Mouse (Mus musculus) myocyte (in vitro differentiated cells): Measurements from ENCODE around the gene Celf3. TPM values are rescaled to one million over a fixed set of nuclear protein-coding genes. Genes with fewer than 3 reads are reported as not detected.

ENCODE experiments used
- H3K27me3 ChIP-seq: one replicate; pipeline ENCODE4 v1.6.1; 2011; ENCODE audit not compliant: control insufficient read depth, insufficient read depth, insufficient read length
- H3K36me3 ChIP-seq: one replicate; pipeline ENCODE4 v1.6.1; 2011; ENCODE audit not compliant: control insufficient read depth, insufficient read depth
- H3K4me2 ChIP-seq: one replicate; pipeline ENCODE4 v1.6.1; 2011; ENCODE audit warnings: low read depth, control low read depth
- H3K4me3 ChIP-seq: one replicate; pipeline ENCODE4 v1.5.1; 2011; ENCODE audit warnings: mild to moderate bottlenecking, control low read depth, moderate library complexity
- H3K79me2 ChIP-seq: one replicate; pipeline ENCODE4 v1.6.1; 2011; ENCODE audit not compliant: control insufficient read depth, insufficient read depth
- H3ac ChIP-seq: one replicate; pipeline ENCODE4 v1.6.1; 2011; ENCODE audit not compliant: control insufficient read depth, insufficient read length
- CEBPB ChIP-seq: IDR thresholded peaks from 2 replicates; pipeline ENCODE4 v1.6.1; 2011; ENCODE audit warnings: mild to moderate bottlenecking, moderate library complexity; ENCODE audit not compliant: poor library complexity, insufficient read depth, severe bottlenecking
- E2F4 ChIP-seq: IDR thresholded peaks from one replicate; pipeline ENCODE4 v1.6.1; 2011; ENCODE audit warnings: mild to moderate bottlenecking, control low read depth, moderate library complexity; ENCODE audit not compliant: insufficient read depth
- MAX ChIP-seq: IDR thresholded peaks from one replicate; pipeline ENCODE4 v1.6.1; 2011; ENCODE audit warnings: low read depth, mild to moderate bottlenecking, control low read depth
- MYOD1 ChIP-seq, 3 experiments: IDR thresholded peaks; one replicate each; pipeline ENCODE4 v1.6.1; 2011; ENCODE audit warnings: control low read depth in 2 of 3, low read depth in 2 of 3, mild to moderate bottlenecking in 2 of 3, moderate library complexity in 1 of 3; ENCODE audit not compliant: insufficient read length in 2 of 3, control insufficient read depth in 1 of 3
- MYOG ChIP-seq, 3 experiments: IDR thresholded peaks; one replicate each; pipeline ENCODE4 v1.6.1; 2011; ENCODE audit warnings: control low read depth in 2 of 3, low read depth in 2 of 3, mild to moderate bottlenecking in 2 of 3; ENCODE audit not compliant: insufficient read length in 2 of 3, control insufficient read depth in 1 of 3, insufficient read depth in 1 of 3
- POLR2A ChIP-seq: IDR thresholded peaks from one replicate; pipeline ENCODE4 v1.6.1; 2011; ENCODE audit warnings: low read depth, mild to moderate bottlenecking, control low read depth, moderate library complexity; ENCODE audit not compliant: insufficient read length
- POLR2AphosphoS2 ChIP-seq: IDR thresholded peaks from one replicate; pipeline ENCODE4 v1.6.1; 2011; ENCODE audit warnings: low read depth, control low read depth; ENCODE audit not compliant: insufficient read length
- REST ChIP-seq: IDR thresholded peaks from one replicate; pipeline ENCODE4 v1.6.1; 2011; ENCODE audit warnings: mild to moderate bottlenecking, control low read depth, moderate library complexity; ENCODE audit not compliant: insufficient read depth, insufficient read length
- SRF ChIP-seq: IDR thresholded peaks from one replicate; pipeline ENCODE4 v1.6.1; 2011; ENCODE audit warnings: low read depth; ENCODE audit not compliant: control insufficient read depth, insufficient read length
- TCF12 ChIP-seq: IDR thresholded peaks from one replicate; pipeline ENCODE4 v1.6.1; 2011; ENCODE audit warnings: mild to moderate bottlenecking, control low read depth; ENCODE audit not compliant: poor library complexity, insufficient read depth, severe bottlenecking
- TCF3 ChIP-seq: IDR thresholded peaks from one replicate; pipeline ENCODE4 v1.6.1; 2011; ENCODE audit warnings: low read depth, control low read depth; ENCODE audit not compliant: insufficient read length
- USF1 ChIP-seq: IDR thresholded peaks from one replicate; pipeline ENCODE4 v1.6.1; 2011; ENCODE audit warnings: low read depth, mild to moderate bottlenecking, control low read depth, moderate library complexity
- polyA plus RNA-seq: library from polyadenylated mRNA; unstranded; fragments of >200 nt; fragmentation: generic; extraction: Trizol; gene quantifications from one replicate; pipeline ENCODE4 v1.2.1, GENCODE M21; 2012; ENCODE audit warnings: missing spikeins

The Celf3 gene
- polyA plus RNA-seq, 1 experiment, result 0.11 TPM

DNA sequence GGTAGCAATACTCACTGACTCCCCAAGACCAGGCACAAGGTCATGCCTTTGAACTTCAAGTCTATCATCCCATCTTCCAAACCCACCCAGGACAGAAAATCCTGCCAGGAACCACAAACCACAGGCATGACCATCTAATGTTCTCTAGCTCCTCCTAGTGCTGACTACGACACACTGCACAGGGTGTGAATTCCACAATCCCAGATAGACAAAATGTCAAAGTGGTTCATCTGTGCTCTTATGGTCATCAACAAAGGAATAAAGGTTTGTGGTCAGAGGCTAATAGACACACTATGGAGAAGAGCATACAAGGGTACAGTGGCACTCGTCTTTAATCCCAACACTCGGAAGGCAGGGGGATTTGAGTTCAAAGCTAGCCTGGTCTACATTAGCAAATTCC is 24.1 kb downstream of the Celf3 start:
- no peaks in the 10 kb centered on the region for H3K79me2 ChIP-seq
- H3K4me2 ChIP-seq, result no peak overlapping the region
- H3ac ChIP-seq, result no peak overlapping the region
- no peak overlapping the region for H3K4me3 ChIP-seq
- no peaks in the 10 kb centered on the region for H3K27me3 ChIP-seq
- TF ChIP-seq USF1, result no peak
- no peak for TF ChIP-seq MAX
- TF ChIP-seq TCF12, result no peak
- no peak for TF ChIP-seq TCF3
- TF ChIP-seq POLR2A, result no peak
- TF ChIP-seq POLR2AphosphoS2, result no peak
- no peak for TF ChIP-seq E2F4
- no peak for TF ChIP-seq SRF
- no peak for TF ChIP-seq CEBPB
- no peak for TF ChIP-seq MYOG (IDR thresholded peaks at IDR 0.05; ENCODE audit: control insufficient read depth in 1 of 3, insufficient read depth in 1 of 3, insufficient read length in 2 of 3, low read depth in 2 of 3)
- TF ChIP-seq REST, result no peak
- no peak for TF ChIP-seq MYOD1 (IDR thresholded peaks at IDR 0.05; ENCODE audit: control insufficient read depth in 1 of 3, insufficient read length in 2 of 3, low read depth in 2 of 3)
- H3K36me3 ChIP-seq, result peaks cover 4% of the 10 kb centered on the region

DNA sequence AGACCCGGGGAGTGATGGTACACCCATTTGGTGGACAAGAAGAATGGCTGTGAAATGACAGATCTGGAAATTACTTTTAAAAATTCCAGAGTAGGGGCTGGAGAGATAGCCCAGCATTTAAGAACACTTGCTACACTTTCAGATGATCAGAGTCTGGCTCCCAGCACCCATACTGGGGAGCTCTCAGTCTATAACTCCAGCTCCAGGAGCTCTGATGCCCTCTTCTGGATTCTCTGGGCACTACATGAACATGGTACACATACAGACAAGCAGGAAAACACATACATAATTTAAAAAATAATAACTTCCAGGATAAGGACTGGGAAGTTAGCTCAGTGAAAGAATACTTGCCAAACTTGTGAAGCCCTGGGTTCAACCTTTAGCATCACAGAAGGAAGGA is 28.6 kb downstream of the Celf3 start:
- peaks cover 8% of the 10 kb centered on the region for H3K36me3 ChIP-seq

DNA sequence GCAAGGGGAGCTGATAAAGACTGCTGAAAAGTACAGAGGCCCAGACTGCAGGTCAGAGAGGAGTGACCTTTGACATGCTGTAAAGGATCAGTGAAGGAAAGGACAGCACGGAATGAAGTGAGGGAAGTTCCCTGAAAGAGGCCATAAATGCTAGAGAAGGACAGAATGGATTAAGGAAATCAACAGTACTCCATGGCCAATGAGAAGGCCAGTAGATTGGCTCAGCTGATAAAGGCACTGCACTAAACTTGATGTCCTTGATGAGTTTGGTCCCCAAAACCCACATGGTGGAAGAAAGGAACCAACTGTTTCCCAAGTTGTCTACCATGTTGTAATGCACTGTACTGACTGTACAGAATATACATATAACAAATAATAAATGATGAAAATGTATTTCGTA is 48.6 kb downstream of the Celf3 start:
- Histone ChIP-seq H3ac (no peak overlapping the region), H3K4me2 (no peak overlapping the region), H3K27me3 (no peaks in the 10 kb centered on the region), H3K79me2 (no peaks in the 10 kb centered on the region), H3K4me3 (no peak overlapping the region), H3K36me3 (peaks cover 20% of the 10 kb centered on the region)
- TF ChIP-seq SRF (no peak), CEBPB (no peak), TCF12 (no peak), TCF3 (no peak), E2F4 (no peak), MAX (no peak), MYOD1 (IDR thresholded peaks at IDR 0.05; ENCODE audit: control insufficient read depth in 1 of 3, insufficient read length in 2 of 3, low read depth in 2 of 3) (no peak), POLR2AphosphoS2 (no peak), MYOG (IDR thresholded peaks at IDR 0.05; ENCODE audit: control insufficient read depth in 1 of 3, insufficient read depth in 1 of 3, insufficient read length in 2 of 3, low read depth in 2 of 3) (no peak), USF1 (no peak), REST (no peak), POLR2A (no peak)

More for the DNA sequence above, 28.6 kb downstream of the Celf3 start:
- Histone ChIP-seq H3K4me3 (no peak overlapping the region), H3K27me3 (no peaks in the 10 kb centered on the region), H3K79me2 (no peaks in the 10 kb centered on the region), H3ac (no peak overlapping the region), H3K4me2 (no peak overlapping the region)
- TF ChIP-seq MAX (no peak), E2F4 (no peak), TCF3 (no peak), CEBPB (no peak), REST (no peak), TCF12 (no peak), USF1 (no peak), SRF (no peak), POLR2AphosphoS2 (no peak), MYOG (IDR thresholded peaks at IDR 0.05; ENCODE audit: control insufficient read depth in 1 of 3, insufficient read depth in 1 of 3, insufficient read length in 2 of 3, low read depth in 2 of 3) (no peak), POLR2A (no peak), MYOD1 (IDR thresholded peaks at IDR 0.05; ENCODE audit: control insufficient read depth in 1 of 3, insufficient read length in 2 of 3, low read depth in 2 of 3) (no peak)

DNA sequence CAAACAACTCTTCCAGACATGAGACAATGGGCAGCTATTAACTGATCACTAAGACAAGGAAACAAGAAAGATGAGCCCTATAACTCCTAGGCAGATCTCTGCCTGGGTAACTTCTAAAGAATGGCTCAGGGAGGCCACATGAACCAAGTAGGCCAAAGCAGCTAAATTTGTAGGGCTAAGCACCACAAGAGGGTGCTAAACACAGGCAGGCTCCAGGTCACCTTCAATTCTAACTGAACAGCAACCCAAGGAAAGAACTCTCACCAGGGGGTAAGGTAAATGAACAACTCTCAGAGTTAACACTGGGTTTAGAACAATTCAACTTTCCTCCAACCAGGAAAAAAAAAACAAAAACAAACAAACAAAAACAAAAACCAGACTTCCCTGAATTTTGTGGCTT is 55.9 kb downstream of the Celf3 start:
- TF ChIP-seq MYOG (IDR thresholded peaks at IDR 0.05; ENCODE audit: control insufficient read depth in 1 of 3, insufficient read depth in 1 of 3, insufficient read length in 2 of 3, low read depth in 2 of 3) (no peak), E2F4 (no peak), USF1 (no peak), MAX (no peak), SRF (no peak), POLR2AphosphoS2 (no peak), TCF3 (no peak), TCF12 (no peak), REST (no peak), POLR2A (no peak), CEBPB (no peak), MYOD1 (IDR thresholded peaks at IDR 0.05; ENCODE audit: control insufficient read depth in 1 of 3, insufficient read length in 2 of 3, low read depth in 2 of 3) (no peak)
- H3K4me3 ChIP-seq, result no peak overlapping the region
- no peak overlapping the region for H3ac ChIP-seq
- no peak overlapping the region for H3K4me2 ChIP-seq
- peaks cover 4% of the 10 kb centered on the region for H3K79me2 ChIP-seq
- H3K36me3 ChIP-seq, result peaks cover 9% of the 10 kb centered on the region
- no peaks in the 10 kb centered on the region for H3K27me3 ChIP-seq

DNA sequence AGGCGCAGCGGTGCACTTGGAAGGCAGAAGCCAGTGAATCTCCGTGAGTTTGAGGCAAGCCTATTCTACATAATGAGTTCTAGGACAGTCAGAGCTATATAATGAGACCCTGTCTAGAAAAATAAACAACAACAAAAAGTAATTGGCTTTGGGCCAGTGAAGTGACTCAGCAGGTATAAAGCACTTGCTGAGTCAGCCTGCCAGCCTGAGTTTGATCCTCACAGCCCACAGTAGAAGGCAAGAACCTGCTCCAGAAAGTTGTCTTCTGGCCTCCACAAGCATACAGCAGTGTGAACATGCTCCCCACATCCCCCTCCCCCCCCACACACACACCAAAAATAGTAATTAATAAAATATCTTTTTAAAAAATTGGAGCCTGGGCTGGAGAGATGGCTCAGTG is 59.1 kb downstream of the Celf3 start:
- no peaks in the 10 kb centered on the region for H3K27me3 ChIP-seq
- H3K4me3 ChIP-seq, result no peak overlapping the region
- H3ac ChIP-seq, result no peak overlapping the region
- H3K36me3 ChIP-seq, result peaks cover 4% of the 10 kb centered on the region
- TF ChIP-seq SRF (no peak), MYOG (IDR thresholded peaks at IDR 0.05; ENCODE audit: control insufficient read depth in 1 of 3, insufficient read depth in 1 of 3, insufficient read length in 2 of 3, low read depth in 2 of 3) (no peak), TCF3 (no peak)
- no peak overlapping the region for H3K4me2 ChIP-seq
- H3K79me2 ChIP-seq, result peaks cover 4% of the 10 kb centered on the region

Other genes starting within 250 kb of the Celf3 start
- not detected for gene Gm4778, start 214.3 kb upstream of the Celf3 start, polyA plus RNA-seq
- 6.3 TPM for gene Them4, start 168.2 kb upstream of the Celf3 start, polyA plus RNA-seq
- not detected for gene Them5, start 136.2 kb upstream of the Celf3 start, polyA plus RNA-seq
- gene C2cd4d, start 115.9 kb upstream of the Celf3 start, polyA plus RNA-seq, result not detected
- 0.26 TPM for gene Rorc, start 105.5 kb upstream of the Celf3 start, polyA plus RNA-seq
- gene Lingo4, start 79.8 kb upstream of the Celf3 start, polyA plus RNA-seq, result not detected
- gene Tdrkh, start 65.0 kb upstream of the Celf3 start, polyA plus RNA-seq, result 5.4 TPM
- gene Mrpl9, start 35.0 kb upstream of the Celf3 start, polyA plus RNA-seq, result 75.1 TPM
- 0.10 TPM for gene Oaz3, start 34.4 kb upstream of the Celf3 start, polyA plus RNA-seq
- gene Riiad1, start 2.0 kb downstream of the Celf3 start, polyA plus RNA-seq, result 0.36 TPM
- 17.4 TPM for gene Snx27, start 104.4 kb downstream of the Celf3 start, polyA plus RNA-seq
- gene Gm10972, start 164.8 kb downstream of the Celf3 start, polyA plus RNA-seq, result not detected
- gene Tuft1, start 180.6 kb downstream of the Celf3 start, polyA plus RNA-seq, result 3.5 TPM
- 0.16 TPM for gene Selenbp2, start 215.3 kb downstream of the Celf3 start, polyA plus RNA-seq